Mouse (Mus musculus) kidney, embryonic 14.5 days (tissue): Measurements from ENCODE around the gene Cdh13. TPM values are rescaled to one million over a fixed set of nuclear protein-coding genes. Genes with fewer than 3 reads are reported as not detected.

Experiments used
- ATAC-seq: fragments of 200-750 bp; cut with Nextera tagmentation; 2 replicates; pipeline ENCODE4 v1.8.0; 2017; ENCODE audit warnings: moderate number of reproducible peaks, mild to moderate bottlenecking, moderate TSS enrichment, moderate library complexity; ENCODE audit not compliant: low FRiP score, low TSS enrichment
- H3K27ac ChIP-seq: fragments of 300-500 bp; sonication (generic); 2 replicates; pipeline ENCODE4 v1.5.1; 2014; ENCODE audit warnings: low read depth, mild to moderate bottlenecking, low read length, moderate library complexity, mixed read lengths
- H3K27me3 ChIP-seq: fragments of 300-500 bp; sonication (generic); 2 replicates; pipeline ENCODE4 v1.6.1; 2014; ENCODE audit warnings: mild to moderate bottlenecking, low read length; ENCODE audit not compliant: control insufficient read depth, insufficient read depth
- H3K36me3 ChIP-seq: fragments of 300-500 bp; sonication (generic); 2 replicates; pipeline ENCODE4 v1.6.1; 2014; ENCODE audit warnings: low read length, mixed read lengths; ENCODE audit not compliant: control insufficient read depth, insufficient read depth
- H3K4me1 ChIP-seq: fragments of 300-500 bp; sonication (generic); 2 replicates; pipeline ENCODE4 v1.6.1; 2014; ENCODE audit warnings: low read length, mixed read lengths; ENCODE audit not compliant: control insufficient read depth, insufficient read depth
- H3K4me2 ChIP-seq: fragments of 300-500 bp; sonication (generic); replicated peaks from 2 replicates; pipeline ENCODE4 v1.6.1; 2014; ENCODE audit warnings: low read depth, mild to moderate bottlenecking, low read length
- H3K4me3 ChIP-seq: fragments of 300-500 bp; sonication (generic); 2 replicates; pipeline ENCODE4 v1.5.1; 2014; ENCODE audit warnings: mild to moderate bottlenecking, low read length
- H3K9ac ChIP-seq: fragments of 300-500 bp; sonication (generic); 2 replicates; pipeline ENCODE4 v1.6.1; 2014; ENCODE audit warnings: low read depth, mild to moderate bottlenecking, low read length, moderate library complexity
- H3K9me3 ChIP-seq: fragments of 300-500 bp; sonication (generic); 2 replicates; pipeline ENCODE4 v1.6.1; 2016; ENCODE audit warnings: low read length; ENCODE audit not compliant: control insufficient read depth
- WGBS: fragments of 180-500 bp; shearing (Covaris S2); extraction: QIAGEN DNeasy Blood & Tissue Kit; methylation state at CpG from one replicate; pipeline ENCODE4 v1.1.7; 2014; 5-methylcytosine and 5-hydroxymethylcytosine counted together
- polyA plus RNA-seq: library from polyadenylated mRNA; unstranded; fragments of >200 nt; fragmentation: Nextera tagmentation; extraction: Ambion mirVana; gene quantifications from 2 replicates; pipeline ENCODE4 v1.2.1, GENCODE M21; 2014

The Cdh13 gene
- polyA plus RNA-seq, 1 experiment from 2014 or later, result 3.1 TPM

DNA sequence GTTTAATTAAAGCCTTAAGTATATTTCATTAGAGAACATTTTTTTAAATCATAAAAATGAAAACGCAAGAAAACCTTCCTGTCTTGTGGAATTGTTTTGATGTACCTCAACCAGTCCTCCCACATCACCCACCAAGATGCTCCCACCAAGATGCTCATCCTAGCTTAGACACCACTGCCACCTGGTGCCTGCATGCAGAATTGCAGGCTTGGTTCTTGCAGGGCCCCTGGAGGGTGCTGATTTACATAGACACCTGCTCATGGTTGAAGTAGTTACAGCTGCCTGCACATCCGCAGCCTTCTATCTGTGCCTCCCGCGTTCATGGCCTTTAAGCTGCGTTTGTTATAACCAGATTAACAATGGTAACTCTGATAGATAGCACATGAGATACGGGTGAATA lies 566.8 kb downstream of the Cdh13 start:
- no peak for ATAC-seq
- Histone ChIP-seq H3K4me2 (no peak overlapping the region), H3K9ac (no peak overlapping the region), H3K27ac (no peak overlapping the region), H3K4me1 (no peaks in the 10 kb centered on the region), H3K36me3 (no peaks in the 10 kb centered on the region), H3K9me3 (no peaks in the 10 kb centered on the region), H3K27me3 (no peaks in the 10 kb centered on the region), H3K4me3 (no peak overlapping the region)
- WGBS, result 24% methylated on average over 6 of the region's 6 CpGs

DNA sequence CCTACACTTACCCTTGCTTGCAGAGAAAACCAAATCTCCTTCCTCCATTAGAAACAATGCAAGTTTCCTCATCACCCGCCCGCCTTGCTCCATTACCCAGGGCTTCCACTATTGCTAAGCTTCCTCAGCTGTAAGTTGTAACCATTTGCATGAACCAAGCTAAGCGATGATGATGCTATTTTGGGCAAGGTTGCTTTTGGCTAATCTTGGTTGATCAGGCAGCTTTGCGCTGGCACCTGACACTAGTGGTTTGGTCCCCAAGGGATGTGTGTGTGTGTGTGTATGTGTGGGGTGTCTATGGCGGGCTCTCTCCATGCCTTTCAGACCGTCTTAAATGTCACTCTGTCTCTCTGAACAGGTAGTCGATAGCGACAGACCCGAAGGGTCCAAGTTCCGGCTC lies 567.8 kb downstream of the Cdh13 start:
- 91% methylated on average over 10 of the region's 10 CpGs for WGBS
- H3K27ac ChIP-seq, result no peak overlapping the region
- ATAC-seq, result no peak
- H3K4me1 ChIP-seq, result no peaks in the 10 kb centered on the region
- H3K36me3 ChIP-seq, result no peaks in the 10 kb centered on the region
- H3K27me3 ChIP-seq, result no peaks in the 10 kb centered on the region
- H3K4me3 ChIP-seq, result no peak overlapping the region
- no peaks in the 10 kb centered on the region for H3K9me3 ChIP-seq
- H3K9ac ChIP-seq, result no peak overlapping the region
- no peak overlapping the region for H3K4me2 ChIP-seq

DNA sequence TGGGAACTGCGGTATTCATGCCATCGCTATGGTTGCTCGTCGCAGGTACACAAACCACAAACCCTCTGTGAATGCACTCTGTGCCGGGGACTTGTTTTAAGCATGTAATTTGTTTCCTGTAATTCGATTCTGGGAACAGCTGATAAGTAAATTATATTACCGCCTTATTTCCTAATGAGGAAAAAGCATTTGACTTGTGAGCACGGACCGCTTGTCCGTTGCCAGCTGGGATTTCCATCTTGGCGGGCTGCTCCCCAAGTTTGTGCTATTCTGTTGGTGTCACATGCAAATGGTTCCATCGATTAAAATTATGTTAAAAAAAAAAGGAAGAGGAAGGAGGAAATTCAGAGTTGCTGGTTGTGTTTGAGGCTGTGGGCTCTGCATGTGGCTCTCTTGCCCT lies 569.3 kb downstream of the Cdh13 start:
- Histone ChIP-seq H3K4me3 (no peak overlapping the region), H3K9me3 (no peaks in the 10 kb centered on the region), H3K27me3 (no peaks in the 10 kb centered on the region), H3K9ac (no peak overlapping the region), H3K4me2 (no peak overlapping the region), H3K27ac (no peak overlapping the region), H3K36me3 (no peaks in the 10 kb centered on the region), H3K4me1 (no peaks in the 10 kb centered on the region)
- no peak for ATAC-seq
- WGBS, result 84% methylated on average over 12 of the region's 12 CpGs

DNA sequence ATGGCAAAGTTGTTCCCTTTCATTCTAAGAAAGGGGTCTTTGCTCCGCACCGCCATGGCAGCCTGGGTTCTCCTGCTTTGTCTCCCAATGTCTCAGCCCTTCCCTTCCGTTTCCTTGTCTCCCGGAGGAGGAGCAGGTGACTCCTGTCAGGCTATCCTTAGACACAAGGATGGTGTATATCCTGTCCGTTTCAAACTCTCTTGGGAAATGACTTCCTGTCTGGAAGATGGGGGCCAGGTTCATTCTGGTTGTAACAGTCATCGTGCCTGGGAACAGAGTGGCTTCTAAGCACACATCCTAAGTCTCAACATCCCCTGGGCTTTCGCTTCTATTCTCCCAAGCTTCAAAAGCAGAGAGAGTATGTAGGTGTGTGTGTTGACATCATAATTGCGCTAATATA lies 571.1 kb downstream of the Cdh13 start:
- no peak overlapping the region for H3K4me2 ChIP-seq
- no peaks in the 10 kb centered on the region for H3K36me3 ChIP-seq
- no peaks in the 10 kb centered on the region for H3K4me1 ChIP-seq
- no peaks in the 10 kb centered on the region for H3K9me3 ChIP-seq
- H3K27me3 ChIP-seq, result no peaks in the 10 kb centered on the region
- WGBS, result 71% methylated on average over 8 of the region's 8 CpGs
- H3K4me3 ChIP-seq, result no peak overlapping the region
- H3K27ac ChIP-seq, result no peak overlapping the region
- H3K9ac ChIP-seq, result no peak overlapping the region
- ATAC-seq, result no peak

DNA sequence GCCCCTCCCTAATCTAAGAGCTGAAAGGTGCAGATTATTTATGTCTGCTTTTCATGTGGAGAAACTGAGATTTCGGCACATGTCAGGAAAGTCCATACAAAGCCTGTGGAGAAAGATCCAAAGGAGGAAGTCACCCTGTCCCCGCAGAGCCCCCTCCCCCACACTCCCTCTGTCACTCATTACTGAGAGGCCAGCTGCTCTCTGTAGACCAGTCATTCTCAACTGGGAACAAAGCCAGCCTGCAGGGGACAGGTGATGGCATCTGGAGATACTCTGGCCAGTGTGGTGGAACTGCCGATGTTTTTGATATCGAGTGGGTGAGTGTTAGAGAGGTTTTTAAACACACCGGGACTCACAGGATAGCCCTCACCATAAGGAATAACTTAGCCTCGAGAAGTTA lies 582.8 kb downstream of the Cdh13 start:
- Histone ChIP-seq H3K36me3 (no peaks in the 10 kb centered on the region), H3K4me3 (no peak overlapping the region), H3K9me3 (no peaks in the 10 kb centered on the region), H3K27me3 (no peaks in the 10 kb centered on the region), H3K4me2 (no peak overlapping the region), H3K27ac (no peak overlapping the region), H3K9ac (no peak overlapping the region), H3K4me1 (no peaks in the 10 kb centered on the region)
- no peak for ATAC-seq
- WGBS, result 65% methylated on average over 6 of the region's 6 CpGs

DNA sequence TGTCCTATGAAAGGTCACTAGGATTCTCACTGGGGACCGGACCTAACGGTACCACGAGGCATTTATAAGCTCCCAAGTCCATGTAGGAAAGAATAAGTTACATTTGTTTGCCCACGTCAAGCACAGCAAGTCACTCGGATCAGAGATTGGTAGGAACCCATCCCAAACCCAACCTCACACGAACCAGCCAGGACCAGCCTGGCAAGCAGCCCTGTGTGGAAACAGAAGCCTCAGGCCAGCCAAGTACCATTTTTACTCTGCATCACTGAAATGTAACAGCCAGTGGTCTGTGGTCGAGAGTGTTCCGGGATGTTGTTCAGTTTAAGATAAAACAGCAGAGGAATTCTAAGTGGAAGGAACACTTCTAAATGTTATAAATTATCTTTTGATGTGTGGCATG lies 587.2 kb downstream of the Cdh13 start:
- WGBS, result 85% methylated on average over 8 of the region's 8 CpGs
- H3K27ac ChIP-seq, result no peak overlapping the region
- no peaks in the 10 kb centered on the region for H3K4me1 ChIP-seq

DNA sequence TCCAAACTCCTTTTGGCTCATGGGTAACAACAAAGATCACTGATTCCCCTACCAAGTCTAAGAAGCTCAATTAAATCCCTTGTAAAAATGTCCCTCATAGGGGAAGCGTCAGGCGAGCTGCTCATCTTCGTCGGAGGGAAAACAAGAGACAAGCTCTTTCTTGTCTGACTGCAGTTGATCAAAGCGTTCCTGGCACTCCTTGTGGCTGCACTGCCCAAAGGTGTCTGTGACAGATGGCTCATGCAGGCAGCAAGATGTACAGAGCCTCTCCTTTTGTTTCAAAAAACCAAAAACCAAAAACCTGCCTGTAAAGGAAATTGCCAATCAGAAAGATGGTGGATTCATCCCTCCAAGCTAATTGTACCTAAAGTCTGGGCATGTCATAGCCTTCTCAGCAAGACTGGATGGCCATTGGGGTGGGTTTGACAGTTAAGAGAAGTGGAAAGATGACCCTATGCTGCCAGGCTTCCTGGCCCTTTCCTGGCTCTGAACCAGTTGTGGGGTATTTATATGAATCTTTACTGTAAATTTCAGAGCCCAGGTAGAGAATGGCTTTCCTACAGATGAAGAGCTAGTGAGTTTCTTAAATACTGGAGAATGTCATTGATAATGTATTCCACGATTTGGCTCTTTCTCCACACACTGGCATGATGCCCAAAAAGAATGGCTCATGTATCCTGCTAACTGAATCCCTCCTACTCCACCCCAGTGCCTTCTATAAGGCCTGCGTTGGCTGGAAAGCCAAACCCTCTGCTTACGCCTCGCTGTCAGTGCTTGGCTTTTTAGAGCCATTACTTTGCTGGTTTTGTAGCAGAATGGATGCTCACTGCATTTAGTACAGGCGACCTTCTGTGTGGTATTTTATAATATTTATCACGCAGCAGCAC lies 596.6 kb downstream of the Cdh13 start:
- Histone ChIP-seq H3K27ac (no peak overlapping the region), H3K36me3 (no peaks in the 10 kb centered on the region), H3K9ac (no peak overlapping the region), H3K4me1 (0 out of 2 replicates have a peak, but pooled peaks cover 5% of the 10 kb centered on the region), H3K9me3 (no peaks in the 10 kb centered on the region), H3K4me2 (no peak overlapping the region), H3K4me3 (no peak overlapping the region), H3K27me3 (no peaks in the 10 kb centered on the region)
- no peak for ATAC-seq
- WGBS, result 69% methylated on average over 11 of the region's 11 CpGs

More for the DNA sequence above, 587.2 kb downstream of the Cdh13 start:
- H3K36me3 ChIP-seq, result no peaks in the 10 kb centered on the region
- H3K4me3 ChIP-seq, result no peak overlapping the region
- H3K9me3 ChIP-seq, result no peaks in the 10 kb centered on the region
- H3K27me3 ChIP-seq, result no peaks in the 10 kb centered on the region
- H3K9ac ChIP-seq, result no peak overlapping the region
- ATAC-seq, result no peak
- no peak overlapping the region for H3K4me2 ChIP-seq

DNA sequence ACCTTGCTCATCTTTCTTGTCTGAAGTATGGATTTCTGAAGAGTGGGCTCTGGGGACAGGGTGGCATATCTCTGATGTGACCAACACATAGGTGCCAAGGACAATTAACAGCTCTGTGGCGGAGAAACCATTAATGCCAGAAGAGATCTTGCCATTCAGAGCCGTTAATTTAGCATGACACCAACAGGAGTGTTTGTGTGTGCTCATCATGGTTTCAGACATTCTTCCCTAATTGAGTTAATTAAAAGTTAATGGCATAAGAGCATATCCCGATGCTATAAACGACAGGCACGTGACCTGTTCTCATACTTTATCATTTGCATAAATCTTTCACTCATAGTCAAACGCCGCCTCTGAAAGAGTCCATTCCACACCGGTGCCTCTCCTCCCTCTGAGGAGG lies 600.8 kb downstream of the Cdh13 start:
- Histone ChIP-seq H3K36me3 (no peaks in the 10 kb centered on the region), H3K27me3 (no peaks in the 10 kb centered on the region), H3K4me3 (no peak overlapping the region), H3K27ac (no peak overlapping the region), H3K4me1 (0 out of 2 replicates have a peak, but pooled peaks cover 5% of the 10 kb centered on the region), H3K9me3 (no peaks in the 10 kb centered on the region), H3K9ac (no peak overlapping the region), H3K4me2 (no peak overlapping the region)
- 23% methylated on average over 8 of the region's 8 CpGs for WGBS
- no peak for ATAC-seq

DNA sequence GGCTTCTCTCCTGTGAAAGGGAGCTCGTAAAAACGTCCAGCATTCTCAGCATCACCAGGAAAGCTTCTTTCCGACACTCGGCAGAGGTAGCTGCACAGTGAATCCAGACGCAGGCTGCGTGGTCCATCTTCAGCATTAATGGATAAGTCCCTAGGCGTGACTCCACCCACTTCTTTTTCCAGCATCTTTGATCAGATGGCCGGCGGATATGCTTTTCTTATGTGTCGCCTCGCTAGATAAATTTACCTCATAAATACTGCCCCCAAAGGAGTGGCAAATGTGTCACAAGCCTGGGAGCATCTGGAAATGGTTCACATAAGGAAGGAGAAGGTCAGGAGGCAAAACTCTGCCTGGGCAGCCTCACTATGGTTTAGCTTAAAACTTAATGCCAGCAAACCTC lies 601.5 kb downstream of the Cdh13 start:
- 0 out of 2 replicates have a peak, but pooled peaks cover 5% of the 10 kb centered on the region for H3K4me1 ChIP-seq
- 27% methylated on average over 11 of the region's 11 CpGs for WGBS
- ATAC-seq, result no peak
- H3K4me3 ChIP-seq, result no peak overlapping the region
- no peak overlapping the region; the same call in 1 of the 2 replicates for H3K4me2 ChIP-seq
- H3K36me3 ChIP-seq, result no peaks in the 10 kb centered on the region
- H3K27ac ChIP-seq, result no peak overlapping the region
- H3K9me3 ChIP-seq, result no peaks in the 10 kb centered on the region
- no peak overlapping the region for H3K9ac ChIP-seq
- H3K27me3 ChIP-seq, result no peaks in the 10 kb centered on the region
